Mouse (Mus musculus) brain, embryonic 18.5 days (tissue): ENCODE results near the gene Abca4.
"Not testable (repeated sequence)": the region's sequence is repeated elsewhere in the genome, so short reads cannot be mapped to it uniquely, and the experiment has no call there.

Experiments
- DNase-seq: peaks from one replicate; pipeline ENCODE4 v3.0.0-alpha.2; 2012; ENCODE audit warnings: low read depth, low spot score

Abca4 gene

GRCm38 (mm10) chr3:122058439-122059198, 14.4 kb downstream of the Abca4 start:
- DNase-seq: no peak

- no peak for DNase-seq
These were observed 18.3 kb downstream of the Abca4 start for GRCm38 (mm10) chr3:122062586-122062985.

GRCm38 (mm10) chr3:122064556-122065410, 20.5 kb downstream of the Abca4 start:
- DNase-seq: no peak

- no peak for DNase-seq
These were observed 27.5 kb downstream of the Abca4 start for GRCm38 (mm10) chr3:122071769-122072168.

- no peak for DNase-seq
These were observed 28.7 kb downstream of the Abca4 start for GRCm38 (mm10) chr3:122072646-122073571.

GRCm38 (mm10) chr3:122073595-122073994, 29.4 kb downstream of the Abca4 start:
- DNase-seq: no peak

GRCm38 (mm10) chr3:122074334-122074733, 30.1 kb downstream of the Abca4 start:
- no peak for DNase-seq

GRCm38 (mm10) chr3:122078141-122078540, 33.9 kb downstream of the Abca4 start:
- no peak for DNase-seq

GRCm38 (mm10) chr3:122079172-122079571, 34.9 kb downstream of the Abca4 start:
- no peak for DNase-seq

GRCm38 (mm10) chr3:122081634-122082033, 37.4 kb downstream of the Abca4 start:
- DNase-seq: not testable (repeated sequence)

- no peak for DNase-seq
These were observed 38.1 kb downstream of the Abca4 start for GRCm38 (mm10) chr3:122082338-122082737.

- DNase-seq: no peak
These were observed 41.1 kb downstream of the Abca4 start for GRCm38 (mm10) chr3:122085157-122085989.

- no peak for DNase-seq
These were observed 43.9 kb downstream of the Abca4 start for GRCm38 (mm10) chr3:122088054-122088681.

- DNase-seq: no peak
These were observed 46.1 kb downstream of the Abca4 start for GRCm38 (mm10) chr3:122090338-122090737.

- no peak for DNase-seq
These were observed 55.5 kb downstream of the Abca4 start for GRCm38 (mm10) chr3:122099713-122100112.

- no peak for DNase-seq
These were observed 57.8 kb downstream of the Abca4 start for GRCm38 (mm10) chr3:122102091-122102490.

GRCm38 (mm10) chr3:122103864-122104808, 59.9 kb downstream of the Abca4 start:
- DNase-seq: no peak

GRCm38 (mm10) chr3:122106920-122107319, 62.7 kb downstream of the Abca4 start:
- DNase-seq: no peak

GRCm38 (mm10) chr3:122107643-122108194, 63.5 kb downstream of the Abca4 start:
- DNase-seq: no peak
